Mouse (Mus musculus) cerebellum, adult 11-12 months (tissue): Measurements from ENCODE around the gene Car15.
A peak's percentile ranks its signal among the peaks of the same experiment; 100 is the strongest.

Experiments used
- DNase-seq: peaks from one replicate; pipeline ENCODE4 v3.0.0; 2022

Gene Car15

DNA sequence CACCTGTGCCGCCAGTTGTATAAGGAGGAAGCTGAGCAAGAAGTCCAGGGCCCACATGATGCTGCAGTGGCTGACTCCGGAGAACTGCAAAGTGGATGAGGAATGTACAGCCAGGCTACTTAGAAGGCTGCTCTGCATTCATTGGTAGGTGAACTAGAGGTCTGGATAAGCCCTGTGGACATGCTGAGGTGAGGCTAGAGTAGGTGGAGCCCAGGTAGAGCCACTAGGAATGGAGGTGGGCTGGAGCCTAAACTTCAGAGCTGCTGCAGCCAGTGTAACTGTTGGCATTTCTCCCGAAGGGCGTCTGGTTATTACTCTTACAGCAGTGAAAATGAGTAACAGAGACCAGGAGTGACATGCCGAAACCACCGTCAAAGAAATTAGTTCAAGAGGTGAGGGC, at the start of gene Car15:
TSS of gene Car15 (minus strand) at position 314 of the 400 bp plus-strand sequence.
- peak; percentile 24 for DNase-seq

DNA sequence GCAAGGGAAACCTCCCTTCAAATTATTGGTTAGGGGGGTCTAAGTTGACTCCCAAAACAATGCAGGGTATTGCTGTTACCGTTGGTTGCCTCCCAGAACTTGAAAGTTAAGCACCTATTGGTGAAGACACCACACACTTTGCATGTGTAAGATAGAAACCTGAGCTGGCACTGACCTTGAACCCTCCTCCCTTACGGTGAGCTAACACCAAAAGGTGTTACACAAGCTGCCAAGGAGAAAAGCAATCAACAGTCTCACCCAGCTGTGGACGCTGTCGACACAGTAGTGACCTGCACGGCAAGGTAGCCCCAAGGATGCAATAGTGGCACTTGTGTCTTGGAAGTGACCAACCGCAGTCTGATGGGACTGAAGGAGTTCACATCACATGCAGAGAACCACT, 46.0 kb upstream of the Car15 start:
- DNase-seq = no peak

DNA sequence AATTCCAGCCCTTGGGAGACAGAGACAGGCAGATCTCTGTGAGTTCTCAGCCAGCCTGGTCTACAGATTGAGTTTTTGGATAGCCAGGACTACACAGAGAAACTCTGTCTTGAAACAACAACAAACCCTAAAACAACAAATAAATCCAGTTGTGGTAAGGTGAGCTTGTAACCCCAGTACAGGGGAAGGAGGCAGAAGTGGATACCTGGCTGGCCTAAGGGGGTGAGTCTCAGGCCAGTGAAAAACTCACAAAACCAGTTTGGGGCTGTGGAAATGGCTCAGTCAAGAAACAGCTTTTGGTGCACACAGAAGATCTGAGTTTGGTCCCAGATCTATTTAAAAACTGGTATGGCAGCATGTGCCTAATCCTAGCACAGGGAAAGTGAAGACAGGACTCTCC, 44.0 kb upstream of the Car15 start:
- DNase-seq = no peak

DNA sequence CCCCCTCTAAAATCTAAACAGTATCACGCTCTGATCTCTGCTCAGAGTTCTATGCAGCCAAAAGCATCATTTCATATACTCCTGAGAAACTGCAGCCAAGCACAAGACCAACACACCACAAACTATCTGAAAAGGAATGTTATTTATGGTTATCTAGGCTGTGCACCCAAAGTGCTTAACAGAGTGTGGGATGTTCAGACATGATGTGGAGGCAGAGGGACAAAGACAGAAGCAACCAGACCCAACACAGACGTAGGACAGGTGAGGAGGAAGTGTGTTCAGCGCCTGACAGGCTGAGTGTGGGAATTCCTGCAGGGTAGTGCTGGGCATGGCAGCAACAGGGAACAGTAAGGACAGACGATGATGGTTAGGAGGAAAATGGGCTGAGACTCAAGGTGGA, 41.4 kb upstream of the Car15 start:
- DNase-seq = no peak

- no peak for DNase-seq
Observed at GRCm38 (mm10) chr16:17876096-17876495, 37.9 kb upstream of the Car15 start.

DNA sequence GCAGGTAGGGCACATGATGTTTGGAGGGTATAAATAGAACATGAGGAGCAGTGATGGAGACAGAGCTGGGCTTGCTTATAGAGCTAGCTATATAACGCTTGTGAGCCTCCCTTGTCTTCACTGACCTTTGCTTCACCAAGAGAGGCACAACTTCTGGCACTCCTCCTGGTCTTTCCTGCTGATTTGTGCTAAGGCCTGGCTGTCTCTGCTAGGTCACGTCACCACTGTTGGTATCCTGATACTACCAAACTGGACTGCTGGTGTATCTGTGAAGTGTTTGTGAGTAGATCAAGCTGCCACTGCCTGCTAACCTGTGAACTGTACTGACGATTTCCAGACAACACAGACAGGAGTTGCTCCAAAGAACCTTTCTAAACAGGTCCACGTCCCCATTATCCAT, 37.0 kb upstream of the Car15 start:
- no peak for DNase-seq

DNA sequence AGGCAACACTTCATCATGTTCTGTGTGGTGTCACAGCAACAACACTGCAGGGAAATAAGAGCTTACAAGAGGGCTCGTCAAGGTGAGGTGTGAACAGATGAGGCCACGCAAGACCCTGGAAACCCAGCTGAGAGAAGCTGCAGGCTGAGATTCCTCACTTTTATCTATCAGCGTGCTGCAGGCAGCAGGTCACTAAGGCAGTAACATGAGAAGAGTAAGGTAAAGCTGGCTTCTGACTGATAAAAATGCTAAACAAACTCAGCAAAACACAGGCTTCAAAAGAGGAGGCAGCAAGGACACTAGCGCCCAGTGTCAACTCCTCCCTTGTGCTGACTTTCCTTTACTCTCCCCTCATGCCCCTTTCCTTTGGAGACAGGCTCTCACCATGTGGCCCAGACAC, 34.8 kb upstream of the Car15 start:
- no peak for DNase-seq

GRCm38 (mm10) chr16:17871248-17871647, 33.1 kb upstream of the Car15 start:
- DNase-seq = no peak

- no peak for DNase-seq
Observed at GRCm38 (mm10) chr16:17865770-17866169, 27.6 kb upstream of the Car15 start.

DNA sequence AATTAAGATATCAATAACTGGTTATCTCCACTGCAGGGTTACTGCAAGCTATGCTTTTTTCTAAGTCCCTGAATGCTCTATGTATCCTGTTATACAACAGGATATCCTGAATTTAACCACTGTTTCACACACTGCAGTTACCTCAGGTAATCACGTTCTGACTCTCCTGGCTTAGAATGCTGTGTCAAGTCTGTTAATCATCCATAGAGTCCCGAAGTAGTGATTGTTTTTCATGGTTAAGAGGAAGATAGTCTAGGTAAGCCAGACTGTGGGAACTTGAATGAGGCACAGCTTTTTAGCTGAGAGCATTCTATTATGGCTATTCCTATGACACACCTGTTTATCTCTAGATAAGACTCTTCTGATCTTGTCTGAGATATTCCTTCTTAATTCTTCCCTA, 27.1 kb upstream of the Car15 start:
- no peak for DNase-seq

GRCm38 (mm10) chr16:17858592-17858991, 20.4 kb upstream of the Car15 start:
- DNase-seq = peak; percentile 32

- DNase-seq = no peak
Observed at GRCm38 (mm10) chr16:17857157-17857556, 19.0 kb upstream of the Car15 start.

DNA sequence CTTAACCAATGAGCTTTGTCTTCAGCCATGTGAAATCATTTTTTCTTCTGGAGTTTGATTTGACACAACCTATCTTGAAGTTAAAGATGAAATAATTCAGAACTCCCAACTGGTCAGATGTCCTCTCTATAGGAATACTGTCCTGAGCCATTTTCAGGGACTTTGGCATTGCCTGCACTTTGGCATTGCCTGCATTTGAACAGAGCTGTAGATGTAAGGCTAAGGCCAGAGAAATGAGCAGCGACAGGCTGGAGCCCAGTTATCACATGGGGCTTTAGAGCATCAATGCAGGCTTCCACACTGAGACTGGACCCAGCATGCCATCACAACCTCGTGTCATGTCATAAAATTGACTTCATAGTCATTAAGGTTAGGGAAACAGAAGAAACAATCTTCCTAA, 15.1 kb upstream of the Car15 start:
- DNase-seq = no peak

DNA sequence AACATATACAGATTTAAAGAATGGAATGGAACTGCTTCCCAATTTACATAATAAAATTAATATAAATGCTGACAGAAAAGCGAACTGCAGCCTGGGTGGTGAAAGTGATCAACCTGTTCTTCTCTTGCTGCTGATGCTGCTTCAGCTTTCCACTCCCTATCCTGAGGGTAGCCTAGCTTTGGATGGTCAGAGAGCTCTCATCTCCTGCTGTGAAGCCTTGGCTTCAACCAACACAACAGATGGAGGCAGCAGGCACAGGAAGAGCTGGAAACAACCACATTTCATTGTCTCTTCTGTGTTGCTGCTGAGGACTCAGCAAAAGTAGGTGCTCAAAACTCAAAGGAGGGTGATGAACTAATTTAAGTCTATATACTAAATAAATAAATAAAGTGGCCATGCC, 13.7 kb upstream of the Car15 start:
- peak; percentile 95 for DNase-seq

- peak; percentile 51 for DNase-seq
Observed at GRCm38 (mm10) chr16:17851331-17851730, 13.2 kb upstream of the Car15 start.

DNA sequence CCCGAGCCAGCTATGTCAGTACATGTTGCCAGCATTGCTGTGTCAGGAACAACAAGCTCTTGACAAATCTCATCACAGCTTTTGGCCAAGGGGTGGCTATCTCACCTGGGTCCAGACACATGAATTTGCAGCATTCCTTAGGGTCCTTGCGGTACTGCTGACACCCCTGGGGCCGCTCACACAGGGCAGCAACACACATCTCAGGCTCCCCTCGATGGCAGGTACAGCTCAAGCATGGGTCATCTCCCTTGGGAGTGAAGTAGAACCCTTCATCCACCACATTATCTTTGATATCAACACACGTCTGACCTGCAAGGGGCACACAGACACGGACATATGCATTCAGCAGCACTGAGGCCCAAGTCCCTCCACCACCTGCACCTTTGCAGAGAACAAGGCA, 11.3 kb upstream of the Car15 start:
- DNase-seq = peak; percentile 51

DNA sequence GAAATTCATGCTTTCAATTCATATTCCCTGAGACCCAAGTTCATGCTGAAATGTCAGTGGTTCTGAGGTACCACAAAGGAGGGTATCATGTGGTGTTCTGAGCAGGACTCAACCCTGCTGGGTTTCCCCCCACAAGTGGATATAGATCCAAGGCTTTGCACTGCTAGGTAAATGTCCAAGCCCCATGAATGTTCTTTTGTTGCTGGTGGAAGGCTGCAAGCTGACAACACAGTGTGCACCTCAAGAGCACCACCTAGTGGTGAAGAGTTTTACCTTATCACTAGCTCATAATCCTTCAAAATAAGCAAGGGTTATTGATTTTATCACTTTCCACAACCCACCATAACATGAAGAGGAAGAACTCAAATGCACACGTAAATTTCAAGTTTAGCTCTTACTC, 10.8 kb upstream of the Car15 start:
- DNase-seq = peak; percentile 59

DNA sequence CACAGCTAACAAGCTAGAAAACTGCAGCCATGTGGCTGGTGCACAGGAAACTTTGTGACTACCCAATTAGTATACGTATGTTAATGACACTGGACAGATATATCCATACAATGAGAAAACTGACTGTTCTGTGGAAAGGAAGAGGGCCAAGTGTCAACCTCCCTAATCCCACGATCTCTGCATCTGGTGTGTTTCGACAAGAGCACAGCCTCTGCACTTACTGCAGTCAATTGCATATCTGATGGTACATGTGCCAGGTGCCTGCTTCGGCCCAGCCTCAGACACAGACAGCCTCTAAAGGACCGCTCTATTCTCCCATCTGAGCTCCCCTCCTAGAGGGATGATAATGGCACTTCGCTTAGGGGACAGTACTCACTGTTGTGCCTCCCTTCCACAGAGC, 10.3 kb upstream of the Car15 start:
- no peak for DNase-seq

DNA sequence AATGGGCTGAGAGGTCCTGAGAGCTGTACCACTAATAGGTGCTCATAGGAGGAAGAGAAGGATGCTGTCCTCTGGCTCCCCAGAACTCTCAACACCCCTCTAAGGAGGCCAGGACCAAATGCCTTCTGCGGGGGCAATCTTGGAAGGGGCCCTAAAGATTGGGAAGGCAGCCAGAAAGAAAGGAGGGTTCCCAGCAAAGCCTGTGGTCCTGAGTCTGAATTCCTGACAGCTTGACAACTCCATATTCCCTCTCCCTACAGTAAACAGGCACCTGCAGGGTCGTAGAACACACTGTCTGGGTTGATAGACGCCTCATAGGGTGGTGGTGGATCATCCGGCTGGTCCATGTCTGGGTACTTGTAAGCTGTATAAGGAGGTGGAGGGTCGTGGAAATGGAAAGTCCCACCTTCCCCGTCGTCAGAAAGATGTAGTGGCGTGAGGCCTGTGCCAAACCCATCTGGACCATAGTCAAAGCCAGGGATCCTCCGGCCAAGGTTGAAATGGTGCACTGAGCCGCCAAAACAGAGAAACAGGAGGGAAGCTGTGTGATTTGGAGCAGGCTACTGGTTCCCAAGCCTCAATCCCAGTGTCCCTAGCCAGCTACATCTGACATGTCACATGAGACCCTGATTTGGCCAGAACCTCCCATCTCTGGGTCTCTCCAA, 5.7 kb upstream of the Car15 start:
- DNase-seq = peak; percentile 71

DNA sequence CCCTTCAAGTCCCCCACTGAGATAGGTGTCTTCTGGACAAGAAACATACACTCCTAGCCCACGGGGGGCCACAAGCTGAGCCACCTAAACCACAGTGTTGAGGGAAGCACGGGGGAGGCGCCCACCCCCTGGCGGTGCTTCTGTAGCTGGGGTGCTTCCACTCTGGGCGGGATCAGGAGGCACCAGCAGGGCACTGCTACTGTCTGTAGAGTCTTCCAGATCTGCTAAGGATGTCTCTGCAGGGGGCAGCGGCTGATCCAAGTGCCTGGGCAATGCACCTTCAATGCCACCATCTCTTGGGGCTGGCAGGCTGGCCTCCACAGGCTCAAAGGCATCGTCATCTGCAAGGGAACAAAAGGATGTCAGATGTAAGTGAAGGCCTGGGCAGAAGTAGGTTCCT, 4.3 kb upstream of the Car15 start:
- DNase-seq = peak; percentile 70

DNA sequence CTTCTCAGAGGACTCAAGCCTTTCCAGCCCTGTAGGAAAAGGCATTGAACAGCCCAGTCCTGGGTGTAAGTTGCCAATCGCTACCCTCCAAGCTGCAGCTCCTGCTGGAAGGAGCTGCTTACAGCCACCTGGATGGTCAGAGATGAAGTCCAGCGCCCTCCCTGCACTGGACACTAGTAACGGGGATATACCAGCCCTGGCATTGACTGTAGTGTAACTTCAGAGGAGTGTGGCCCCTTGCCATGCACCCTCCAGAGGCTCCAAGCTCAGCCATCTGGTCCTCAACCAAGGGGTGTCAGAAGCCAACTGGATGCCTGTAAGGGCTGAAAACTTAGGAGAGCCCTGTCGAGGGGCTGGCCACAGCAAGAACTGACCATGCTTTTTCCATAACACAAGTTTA, 1.8 kb upstream of the Car15 start:
- peak; percentile 84 for DNase-seq

- DNase-seq = peak; percentile 66
Observed at GRCm38 (mm10) chr16:17835481-17835880, 2.7 kb downstream of the Car15 start.

GRCm38 (mm10) chr16:17834543-17834942, 3.6 kb downstream of the Car15 start:
- no peak for DNase-seq

DNA sequence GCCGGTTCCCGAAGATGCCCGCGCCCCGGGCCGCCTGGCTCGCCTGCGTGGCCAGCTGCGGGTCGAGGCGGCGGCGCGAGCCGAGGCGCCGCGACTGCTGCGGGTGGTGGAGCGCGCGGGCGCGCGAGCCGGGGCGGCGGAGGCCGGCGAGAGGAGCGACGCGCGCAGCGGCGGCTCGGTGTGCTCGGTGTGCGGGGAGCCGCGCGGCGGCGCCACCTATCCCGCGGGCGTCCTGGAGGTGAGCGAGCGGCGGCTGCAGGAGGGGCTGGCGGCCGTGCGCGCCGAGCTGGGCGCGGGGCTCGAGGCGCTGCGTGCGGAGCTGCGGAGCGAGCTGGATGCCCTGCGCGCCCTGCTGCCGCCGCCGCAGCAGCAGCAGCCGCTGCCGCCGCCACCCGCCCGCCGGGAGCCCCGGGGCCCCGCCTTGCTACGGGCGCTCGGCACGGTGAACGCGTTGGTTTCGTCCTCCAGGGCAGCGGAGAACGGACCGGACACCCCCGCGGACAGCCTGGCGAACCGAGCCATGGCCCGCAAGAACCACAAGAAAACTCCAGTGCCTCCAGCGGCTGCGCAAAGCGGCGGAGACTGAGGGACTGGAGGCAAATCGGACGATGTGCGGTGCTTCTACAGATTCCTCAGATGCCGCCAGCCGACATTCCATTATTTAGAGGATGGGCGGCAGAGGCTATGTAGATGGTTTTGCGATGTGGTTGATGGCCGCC, 4.3 kb downstream of the Car15 start:
- DNase-seq = peak; percentile 76

DNA sequence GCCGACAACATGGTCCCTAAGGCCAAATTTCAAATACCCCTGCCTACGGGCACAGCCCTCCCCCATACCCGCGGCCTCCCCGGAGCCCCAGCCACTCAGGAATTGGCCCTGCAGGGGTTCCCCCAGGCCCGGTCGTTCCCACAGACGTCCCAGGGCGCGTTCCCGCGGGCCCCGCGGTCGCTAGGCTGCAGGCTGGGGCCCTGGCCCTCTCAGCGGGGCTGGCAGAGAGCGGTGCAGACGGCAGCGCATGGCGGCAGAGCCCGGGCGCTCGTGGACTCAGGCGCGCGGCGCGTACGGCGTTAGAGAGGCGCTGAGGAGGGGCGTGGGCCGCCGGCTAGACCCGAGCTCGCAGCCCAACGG, 4.9 kb downstream of the Car15 start:
- DNase-seq = peak; percentile 71
